Mouse (Mus musculus) embryonic fibroblast, embryonic 13.5 days (primary cell): Measurements from ENCODE around the gene Pheta1.

ENCODE experiments used
- CTCF ChIP-seq: IDR thresholded peaks from 2 replicates; pipeline ENCODE4 v1.5.1; 2011; ENCODE audit warnings: mild to moderate bottlenecking, control low read depth, low read length, moderate library complexity, borderline replicate concordance; ENCODE audit not compliant: insufficient read depth
- POLR2A ChIP-seq: IDR thresholded peaks from 2 replicates; pipeline ENCODE4 v1.6.1; 2011; ENCODE audit warnings: low read depth, mild to moderate bottlenecking, control low read depth, low read length, moderate library complexity

DNA sequence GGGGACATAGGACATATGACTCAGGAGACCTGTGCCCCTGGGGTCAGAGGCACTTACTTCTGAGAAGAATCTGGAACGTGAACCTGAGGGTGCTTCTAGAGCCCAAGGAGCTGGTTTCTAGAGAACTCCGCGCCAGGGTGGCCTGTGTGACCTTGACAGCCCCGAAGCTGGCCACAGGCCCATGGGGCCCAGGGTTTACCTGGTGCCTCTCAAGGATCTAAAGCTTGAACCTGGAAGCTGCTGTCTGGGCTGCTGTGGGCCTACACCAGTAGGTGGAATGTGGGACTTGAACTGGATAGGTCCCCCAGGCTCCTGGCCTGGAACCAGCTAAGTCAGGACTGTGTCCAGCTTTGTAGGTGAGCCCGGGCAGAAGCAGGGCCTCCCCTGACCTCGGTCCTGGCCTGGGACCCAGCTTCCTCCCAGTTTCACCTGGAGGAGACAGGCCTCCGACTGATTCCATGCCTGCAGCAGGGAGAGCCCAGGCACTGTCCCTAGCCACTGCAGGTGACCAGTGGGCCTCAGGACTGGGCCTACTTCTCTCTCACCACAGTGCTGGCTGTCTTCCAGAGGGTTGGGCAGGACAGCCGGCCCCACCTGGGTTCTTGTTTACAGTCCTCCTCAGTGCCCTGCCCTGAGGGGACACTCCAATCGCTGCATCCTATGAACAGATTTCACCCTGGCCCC lies 4.7 kb downstream of the Pheta1 start:
- no peak for TF ChIP-seq POLR2A
- TF ChIP-seq CTCF = no peak
